Mouse (Mus musculus): ENCODE data around the gene Fbxo40.

- TF ChIP-seq POLR2A (IDR thresholded peaks at IDR 0.05; ENCODE audit: borderline replicate concordance, low read depth, low read length) (no peak), CTCF (IDR thresholded peaks at IDR 0.05; ENCODE audit: low read depth, low read length) (no peak)
Measured at GRCm38 (mm10) chr16:36920410-36920809, 69.9 kb downstream of the Fbxo40 start.

All from bone marrow macrophage, adult 2 months (primary cell).